Mouse (Mus musculus): ENCODE measurements around the gene Kng1. TPM values are rescaled to one million over a fixed set of nuclear protein-coding genes. Genes with fewer than 3 reads are reported as not detected.
A peak's percentile ranks its signal among the peaks of the same experiment; 100 is the strongest.
"Not testable (repeated sequence)": the region's sequence is repeated elsewhere in the genome, so short reads cannot be mapped to it uniquely, and the experiment has no call there.

Kng1 gene
- polyA plus RNA-seq, 1 experiment, result 0.41 TPM

DNA sequence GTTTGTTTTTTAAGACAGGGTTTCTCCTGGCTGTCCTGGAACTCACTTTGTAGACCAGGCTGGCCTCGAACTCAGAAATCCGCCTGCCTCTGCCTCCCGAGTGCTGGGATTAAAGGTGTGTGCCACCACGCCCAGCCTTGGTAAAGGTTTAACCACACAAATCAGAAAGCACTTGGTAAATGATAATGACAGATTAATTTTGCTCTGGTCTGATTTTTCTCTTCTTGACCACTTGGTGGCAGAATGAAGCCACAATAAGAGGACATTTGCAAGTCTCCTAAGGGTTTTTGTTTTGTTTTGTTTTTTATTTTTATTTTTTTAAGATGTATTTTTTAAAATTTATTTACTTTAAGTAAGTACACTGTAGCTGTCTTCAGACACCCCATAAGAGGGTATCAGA, 30.0 kb downstream of the Kng1 start:
- peak; percentile 22 for DNase-seq
- H3K4me3 ChIP-seq (ENCODE audit: insufficient read depth, low read depth, low read length); H3K36me3 ChIP-seq (ENCODE audit: control insufficient read depth, insufficient read depth, low read length); H3K27me3 ChIP-seq (replicated peaks; ENCODE audit: control insufficient read depth, insufficient read depth, low read length); H3K4me1 ChIP-seq (ENCODE audit: control insufficient read depth, insufficient read depth, low read length); H3K27ac ChIP-seq (ENCODE audit: insufficient read depth, low read depth, low read length): not testable (repeated sequence)
- 21% methylated on average over 4 of the region's 4 CpGs for WGBS

DNA sequence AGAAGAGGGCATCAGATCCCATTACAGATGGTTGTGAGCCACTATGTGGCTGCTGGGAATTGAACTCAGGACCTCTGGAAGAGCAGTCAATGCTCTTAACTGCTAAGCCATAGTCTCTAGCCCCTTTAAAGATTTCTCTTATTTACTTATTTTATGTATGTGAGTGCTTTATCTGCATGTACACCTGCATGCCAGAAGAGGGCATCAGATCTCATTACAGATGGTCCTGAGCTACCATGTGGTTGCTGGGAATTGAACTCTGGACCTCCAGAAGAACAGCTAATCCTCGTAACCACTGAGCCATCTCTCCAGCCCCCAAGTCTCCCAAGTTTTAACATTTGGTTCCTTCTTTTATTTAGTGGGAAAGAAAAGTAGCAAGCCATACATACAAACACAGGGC, 30.8 kb downstream of the Kng1 start:
- 61% methylated on average over 1 of the region's 1 CpGs for WGBS
- not testable (repeated sequence) for H3K27ac ChIP-seq (ENCODE audit: insufficient read depth, low read depth, low read length); H3K4me1 ChIP-seq (ENCODE audit: control insufficient read depth, insufficient read depth, low read length); H3K36me3 ChIP-seq (ENCODE audit: control insufficient read depth, insufficient read depth, low read length); H3K27me3 ChIP-seq (replicated peaks; ENCODE audit: control insufficient read depth, insufficient read depth, low read length); H3K4me3 ChIP-seq (ENCODE audit: insufficient read depth, low read depth, low read length)
- TF ChIP-seq CTCF (conservative IDR thresholded peaks at IDR 0.05; ENCODE audit: insufficient read depth, insufficient read length, low read depth, low read length), result 0 out of 2 replicates have a peak, but pooled peaks have one; percentile 12
- peak; percentile 10 for DNase-seq

DNA sequence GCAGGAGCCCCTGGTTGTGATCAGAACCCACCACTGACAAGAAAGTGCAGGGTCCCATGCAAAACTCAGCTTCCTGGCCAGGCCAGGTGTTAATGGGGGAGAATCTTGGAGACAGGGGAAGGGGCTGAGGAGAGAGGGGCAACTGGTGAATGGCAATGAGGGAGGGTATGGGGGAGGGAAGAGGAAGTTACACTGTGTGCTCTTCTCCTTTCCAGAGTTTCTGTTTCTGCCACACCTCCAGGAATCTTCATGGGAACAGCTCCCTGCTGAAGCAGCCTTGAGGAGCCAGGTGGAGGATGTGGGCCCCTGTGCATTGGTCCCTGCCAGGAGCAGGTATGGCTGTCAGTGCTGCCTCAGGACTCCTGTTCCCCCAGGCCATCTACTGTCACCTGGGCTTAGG, 33.7 kb downstream of the Kng1 start:
- H3K4me3 ChIP-seq (ENCODE audit: insufficient read depth, low read depth, low read length); H3K27me3 ChIP-seq (replicated peaks; ENCODE audit: control insufficient read depth, insufficient read depth, low read length); DNase-seq; H3K36me3 ChIP-seq (ENCODE audit: control insufficient read depth, insufficient read depth, low read length); H3K4me1 ChIP-seq (ENCODE audit: control insufficient read depth, insufficient read depth, low read length); H3K27ac ChIP-seq (ENCODE audit: insufficient read depth, low read depth, low read length): not testable (repeated sequence)

DNA sequence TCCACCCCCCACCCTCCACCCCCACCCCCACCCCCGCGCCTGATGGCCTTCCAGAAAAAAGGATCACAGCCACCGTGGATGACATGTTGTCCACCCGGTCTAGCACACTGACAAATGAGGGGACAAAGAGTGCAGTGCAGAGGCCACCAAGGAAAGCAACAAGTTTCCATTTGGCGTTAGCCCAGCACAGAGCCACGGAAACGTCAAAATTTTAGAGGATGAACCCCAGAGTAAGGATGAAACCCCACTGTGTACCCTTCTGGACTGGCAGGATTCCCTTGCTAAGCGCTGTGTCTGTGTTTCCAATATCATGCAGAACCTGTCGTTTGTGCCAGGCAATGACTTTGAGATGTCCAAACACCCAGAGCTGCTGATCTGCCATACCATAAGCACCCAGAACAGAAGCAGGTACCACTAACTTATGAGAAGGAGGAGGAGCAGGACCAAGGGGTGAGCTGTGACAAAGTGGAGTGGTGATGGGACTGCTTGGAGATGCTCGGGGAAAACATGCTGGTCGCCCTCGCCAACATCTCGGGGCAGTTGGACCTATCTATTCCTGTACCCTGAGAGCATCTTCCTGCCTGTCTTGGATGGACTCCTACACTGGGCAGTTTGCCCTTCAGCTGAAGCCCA, 35.8 kb downstream of the Kng1 start:
- Histone ChIP-seq H3K4me1 (ENCODE audit: control insufficient read depth, insufficient read depth, low read length) (no peaks in the 10 kb centered on the region), H3K27ac (ENCODE audit: insufficient read depth, low read depth, low read length) (no peak overlapping the region), H3K27me3 (replicated peaks; ENCODE audit: control insufficient read depth, insufficient read depth, low read length) (no peaks in the 10 kb centered on the region), H3K4me3 (ENCODE audit: insufficient read depth, low read depth, low read length) (no peak overlapping the region), H3K36me3 (ENCODE audit: control insufficient read depth, insufficient read depth, low read length) (no peaks in the 10 kb centered on the region)
- TF ChIP-seq CTCF (conservative IDR thresholded peaks at IDR 0.05; ENCODE audit: insufficient read depth, insufficient read length, low read depth, low read length) (no peak), POLR2A (IDR thresholded peaks at IDR 0.05; ENCODE audit: low read depth, low read length) (no peak)
- no peak for DNase-seq
- WGBS, result 75% methylated on average over 13 of the region's 13 CpGs

DNA sequence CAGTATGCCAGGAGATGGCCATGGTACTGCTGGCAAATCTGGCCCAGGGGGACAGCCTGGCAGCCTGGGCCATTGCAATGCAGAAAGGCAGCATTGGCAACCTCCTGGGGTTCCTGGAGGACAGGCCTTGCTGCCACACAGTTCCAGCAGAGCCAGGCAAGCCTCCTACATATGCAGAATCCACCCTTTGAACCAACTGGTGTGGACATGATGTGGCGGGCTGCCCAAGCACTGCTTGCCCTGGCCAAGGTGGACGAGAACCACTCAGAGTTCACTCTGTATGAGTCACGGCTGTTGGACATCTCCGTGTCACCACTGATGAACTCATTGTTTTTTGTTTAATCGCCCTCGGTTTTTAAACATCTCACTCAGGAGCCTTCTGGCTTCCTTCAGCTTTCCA, 36.5 kb downstream of the Kng1 start:
- Histone ChIP-seq H3K4me1 (ENCODE audit: control insufficient read depth, insufficient read depth, low read length) (no peaks in the 10 kb centered on the region), H3K36me3 (ENCODE audit: control insufficient read depth, insufficient read depth, low read length) (no peaks in the 10 kb centered on the region), H3K4me3 (ENCODE audit: insufficient read depth, low read depth, low read length) (no peak overlapping the region), H3K27ac (ENCODE audit: insufficient read depth, low read depth, low read length) (no peak overlapping the region), H3K27me3 (replicated peaks; ENCODE audit: control insufficient read depth, insufficient read depth, low read length) (no peaks in the 10 kb centered on the region)
- DNase-seq, result no peak
- whole genome bisulfite sequencing, result 88% methylated on average over 6 of the region's 6 CpGs
- TF ChIP-seq POLR2A (IDR thresholded peaks at IDR 0.05; ENCODE audit: low read depth, low read length), result no peak
- no peak for TF ChIP-seq CTCF (conservative IDR thresholded peaks at IDR 0.05; ENCODE audit: insufficient read depth, insufficient read length, low read depth, low read length)

DNA sequence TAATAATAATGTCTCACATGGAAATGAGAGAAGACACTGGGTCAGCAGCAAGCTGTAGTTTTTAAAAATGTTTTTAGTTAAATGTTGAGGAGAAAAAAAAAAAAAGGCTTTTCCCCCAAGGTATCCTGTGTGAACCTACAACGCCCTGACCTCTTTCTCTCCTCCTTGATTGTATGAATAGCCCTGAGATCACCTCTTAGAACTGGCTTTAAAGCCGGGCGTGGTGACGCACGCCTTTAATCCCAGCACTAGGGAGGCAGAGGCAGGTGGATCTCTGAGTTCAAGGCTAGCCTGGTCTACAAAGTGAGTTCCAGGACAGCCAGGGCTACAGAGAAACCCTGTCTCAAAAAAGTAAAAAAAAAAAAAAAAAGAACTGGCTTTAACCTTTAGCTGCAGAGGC, 37.9 kb downstream of the Kng1 start:
- WGBS, result 93% methylated on average over 5 of the region's 5 CpGs

DNA sequence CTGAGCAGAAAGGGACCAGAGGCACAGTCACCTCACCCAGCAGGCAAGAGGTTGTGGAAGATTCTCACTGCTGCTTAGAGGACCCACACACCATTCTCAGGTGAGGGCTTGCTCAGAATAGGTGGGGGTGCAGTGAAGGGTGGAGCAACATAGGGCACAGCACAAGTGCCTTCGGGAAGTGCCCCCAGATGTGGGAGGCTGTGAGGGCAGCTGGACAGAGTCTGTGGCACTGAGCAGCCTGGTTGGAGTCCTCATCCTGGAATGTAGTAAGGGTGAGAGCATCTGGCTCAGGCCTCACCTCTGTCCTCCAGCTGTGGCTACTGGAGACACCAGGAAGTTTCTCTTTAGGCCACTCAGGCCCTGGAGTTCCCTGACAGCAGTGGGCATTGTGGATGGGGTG, 39.2 kb downstream of the Kng1 start:
- not testable (repeated sequence) for H3K36me3 ChIP-seq (ENCODE audit: control insufficient read depth, insufficient read depth, low read length); H3K4me3 ChIP-seq (ENCODE audit: insufficient read depth, low read depth, low read length); H3K27me3 ChIP-seq (replicated peaks; ENCODE audit: control insufficient read depth, insufficient read depth, low read length); DNase-seq; H3K4me1 ChIP-seq (ENCODE audit: control insufficient read depth, insufficient read depth, low read length); H3K27ac ChIP-seq (ENCODE audit: insufficient read depth, low read depth, low read length)
- 52% methylated on average over 1 of the region's 1 CpGs for WGBS

More for the DNA sequence above, 37.9 kb downstream of the Kng1 start:
- H3K27me3 ChIP-seq (replicated peaks; ENCODE audit: control insufficient read depth, insufficient read depth, low read length); H3K4me3 ChIP-seq (ENCODE audit: insufficient read depth, low read depth, low read length); H3K4me1 ChIP-seq (ENCODE audit: control insufficient read depth, insufficient read depth, low read length); DNase-seq; H3K27ac ChIP-seq (ENCODE audit: insufficient read depth, low read depth, low read length); H3K36me3 ChIP-seq (ENCODE audit: control insufficient read depth, insufficient read depth, low read length): not testable (repeated sequence)

DNA sequence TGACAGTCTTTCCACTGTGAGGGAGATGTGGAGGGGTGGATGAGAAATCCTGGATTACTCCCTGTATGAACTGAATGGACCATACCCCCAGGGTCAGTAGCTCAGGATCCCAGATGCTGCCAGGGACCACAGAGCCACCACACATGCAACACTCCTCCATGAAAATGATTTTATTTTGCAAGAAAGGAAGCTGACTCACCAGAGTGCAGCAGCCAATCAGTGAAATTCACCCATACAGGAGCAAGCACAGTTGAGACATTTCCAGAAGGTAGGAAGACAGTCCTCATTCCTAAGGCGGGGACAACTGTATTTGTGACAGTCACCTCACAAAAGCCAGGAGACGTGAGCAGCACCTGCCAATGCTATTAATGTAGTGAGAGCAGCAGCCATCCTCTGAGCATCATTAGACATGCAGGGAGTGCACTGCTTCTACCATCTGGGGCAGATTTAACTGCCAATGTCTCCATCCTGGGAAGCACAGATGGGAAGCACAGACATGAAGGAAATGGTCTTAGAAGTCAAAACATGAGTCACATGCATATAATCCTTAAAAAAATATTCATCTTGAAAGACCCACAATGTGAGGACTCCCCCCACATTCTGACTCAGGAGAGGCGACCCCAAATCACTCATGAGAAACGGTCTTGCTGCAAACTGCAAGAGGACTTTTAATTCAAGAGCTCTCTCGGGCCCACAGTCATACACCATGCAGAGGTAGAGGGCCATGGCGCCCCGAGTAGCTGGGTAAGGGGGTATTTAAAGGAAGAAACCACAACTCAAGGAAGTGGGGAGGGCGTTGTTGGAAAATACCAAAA, 39.8 kb downstream of the Kng1 start:
- H3K4me1 ChIP-seq (ENCODE audit: control insufficient read depth, insufficient read depth, low read length); H3K36me3 ChIP-seq (ENCODE audit: control insufficient read depth, insufficient read depth, low read length); H3K4me3 ChIP-seq (ENCODE audit: insufficient read depth, low read depth, low read length); H3K27me3 ChIP-seq (replicated peaks; ENCODE audit: control insufficient read depth, insufficient read depth, low read length); H3K27ac ChIP-seq (ENCODE audit: insufficient read depth, low read depth, low read length); DNase-seq: not testable (repeated sequence)
- WGBS, result 91% methylated on average over 8 of the region's 8 CpGs

DNA sequence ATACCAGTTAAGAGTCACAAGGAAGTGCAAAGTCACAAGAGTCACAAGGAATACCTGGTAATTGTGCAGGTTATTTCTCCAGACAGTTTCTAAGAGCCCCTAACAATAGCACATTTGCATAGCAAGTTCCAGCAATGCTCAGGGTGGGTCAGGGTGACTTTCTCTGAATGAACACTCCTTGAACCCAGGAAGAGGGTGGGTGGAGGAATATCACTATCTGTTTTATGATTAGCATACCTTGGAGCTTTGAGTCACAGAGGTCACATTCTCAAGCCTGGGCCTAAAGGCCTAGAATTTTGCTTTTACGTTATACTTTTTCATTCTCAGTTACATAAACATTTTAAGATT, 40.4 kb downstream of the Kng1 start:
- 98% methylated on average over 1 of the region's 1 CpGs for WGBS
- DNase-seq; H3K36me3 ChIP-seq (ENCODE audit: control insufficient read depth, insufficient read depth, low read length); H3K4me1 ChIP-seq (ENCODE audit: control insufficient read depth, insufficient read depth, low read length); H3K4me3 ChIP-seq (ENCODE audit: insufficient read depth, low read depth, low read length); H3K27ac ChIP-seq (ENCODE audit: insufficient read depth, low read depth, low read length); H3K27me3 ChIP-seq (replicated peaks; ENCODE audit: control insufficient read depth, insufficient read depth, low read length): not testable (repeated sequence)

All from kidney, adult 2 months (tissue).